Mouse (Mus musculus) liver, embryonic 12.5 days (tissue): ENCODE measurements at regions not wholly inside any gene's neighbourhood (a gene's known extent, or its start where the extent isn't known, plus 50 kb on each side); places are given as distances from the start of the nearest gene placed in this dataset.

Experiments
- ATAC-seq: fragments of 200-750 bp; cut with Nextera tagmentation; 2 replicates; pipeline ENCODE4 v1.8.0; 2017; ENCODE audit warnings: moderate number of reproducible peaks, mild to moderate bottlenecking, moderate library complexity
- H3K27ac ChIP-seq: fragments of 300-500 bp; sonication (generic); 2 replicates; pipeline ENCODE4 v1.5.1; 2016; ENCODE audit warnings: mild to moderate bottlenecking
- H3K27me3 ChIP-seq: fragments of 300-500 bp; sonication (generic); replicated peaks from 2 replicates; pipeline ENCODE4 v1.6.1; 2016; ENCODE audit warnings: mild to moderate bottlenecking, moderate library complexity
- H3K36me3 ChIP-seq: fragments of 300-500 bp; sonication (generic); 2 replicates; pipeline ENCODE4 v1.6.1; 2016; ENCODE audit warnings: mild to moderate bottlenecking, moderate library complexity
- H3K4me1 ChIP-seq: fragments of 300-500 bp; sonication (generic); 2 replicates; pipeline ENCODE4 v1.6.1; 2016
- H3K4me2 ChIP-seq: fragments of 300-500 bp; sonication (generic); 2 replicates; pipeline ENCODE4 v1.6.1; 2016; ENCODE audit warnings: mild to moderate bottlenecking, moderate library complexity
- H3K4me3 ChIP-seq: fragments of 300-500 bp; sonication (generic); 2 replicates; pipeline ENCODE4 v1.5.1; 2016; ENCODE audit warnings: mild to moderate bottlenecking, moderate library complexity
- H3K9ac ChIP-seq: fragments of 300-500 bp; sonication (generic); 2 replicates; pipeline ENCODE4 v1.6.1; 2016; ENCODE audit warnings: mild to moderate bottlenecking, moderate library complexity
- H3K9me3 ChIP-seq: fragments of 300-500 bp; sonication (generic); replicated peaks from 2 replicates; pipeline ENCODE4 v1.6.1; 2016; ENCODE audit warnings: mild to moderate bottlenecking, moderate library complexity
- WGBS: fragments of 180-500 bp; shearing (Covaris S2); methylation state at CpG from one replicate; pipeline ENCODE4 v1.1.7; 2016; ENCODE audit not compliant: insufficient replicate concordance; 5-methylcytosine and 5-hydroxymethylcytosine counted together

- Histone ChIP-seq H3K27ac (no peak overlapping the region), H3K9me3 (no peaks in the 10 kb centered on the region), H3K36me3 (no peaks in the 10 kb centered on the region), H3K4me1 (no peaks in the 10 kb centered on the region), H3K9ac (no peak overlapping the region), H3K4me2 (no peak overlapping the region), H3K4me3 (no peak overlapping the region), H3K27me3 (no peaks in the 10 kb centered on the region)
- WGBS = 72% methylated on average over 4 of the region's 4 CpGs
- no peak for ATAC-seq
Observed at GRCm38 (mm10) chr4:89382434-89382976, 71.7 kb upstream of the Cdkn2b start.

GRCm38 (mm10) chr4:89381763-89382162 lies 70.9 kb upstream of the Cdkn2b start:
- no peaks in the 10 kb centered on the region for H3K9me3 ChIP-seq
- WGBS = 61% methylated on average over 2 of the region's 2 CpGs
- H3K4me2 ChIP-seq = no peak overlapping the region

GRCm38 (mm10) chr4:89381077-89381476 lies 70.2 kb upstream of the Cdkn2b start:
- Histone ChIP-seq H3K9me3 (no peaks in the 10 kb centered on the region), H3K9ac (no peak overlapping the region), H3K4me1 (no peaks in the 10 kb centered on the region), H3K27ac (no peak overlapping the region), H3K4me3 (no peak overlapping the region), H3K27me3 (0 out of 2 replicates have a peak, but pooled peaks cover 2% of the 10 kb centered on the region), H3K4me2 (no peak overlapping the region), H3K36me3 (no peaks in the 10 kb centered on the region)
- ATAC-seq = no peak
- 73% methylated on average over 5 of the region's 5 CpGs for WGBS

More at GRCm38 (mm10) chr4:89381763-89382162, 70.9 kb upstream of the Cdkn2b start:
- no peak overlapping the region for H3K27ac ChIP-seq
- no peaks in the 10 kb centered on the region for H3K4me1 ChIP-seq
- no peak overlapping the region for H3K4me3 ChIP-seq
- H3K36me3 ChIP-seq = no peaks in the 10 kb centered on the region
- H3K9ac ChIP-seq = no peak overlapping the region
- no peak for ATAC-seq
- no peaks in the 10 kb centered on the region for H3K27me3 ChIP-seq

- no peaks in the 10 kb centered on the region for H3K4me1 ChIP-seq
- 74% methylated on average over 8 of the region's 8 CpGs for WGBS
- peak; percentile 54; the same call in 1 of the 2 replicates for ATAC-seq
- H3K36me3 ChIP-seq = no peaks in the 10 kb centered on the region
- H3K27me3 ChIP-seq = 0 out of 2 replicates have a peak, but pooled peaks cover 2% of the 10 kb centered on the region
- H3K9ac ChIP-seq = no peak overlapping the region
- no peak overlapping the region for H3K4me3 ChIP-seq
- H3K4me2 ChIP-seq = no peak overlapping the region
- no peak overlapping the region for H3K27ac ChIP-seq
- no peaks in the 10 kb centered on the region for H3K9me3 ChIP-seq
Observed at GRCm38 (mm10) chr4:89380330-89380945, 69.6 kb upstream of the Cdkn2b start.

GRCm38 (mm10) chr4:89379622-89380329 lies 68.9 kb upstream of the Cdkn2b start:
- H3K4me1 ChIP-seq = no peaks in the 10 kb centered on the region
- no peak overlapping the region for H3K4me3 ChIP-seq
- H3K9me3 ChIP-seq = no peaks in the 10 kb centered on the region
- H3K4me2 ChIP-seq = no peak overlapping the region
- H3K36me3 ChIP-seq = no peaks in the 10 kb centered on the region
- H3K27ac ChIP-seq = no peak overlapping the region
- WGBS = 69% methylated on average over 6 of the region's 6 CpGs
- H3K9ac ChIP-seq = no peak overlapping the region
- H3K27me3 ChIP-seq = peaks cover 3% of the 10 kb centered on the region; the same call in 1 of the 2 replicates
- no peak for ATAC-seq

GRCm38 (mm10) chr4:89372631-89373030 lies 61.8 kb upstream of the Cdkn2b start:
- Histone ChIP-seq H3K4me3 (no peak overlapping the region), H3K4me1 (no peaks in the 10 kb centered on the region), H3K27me3 (peaks cover 12% of the 10 kb centered on the region; the same call in 1 of the 2 replicates), H3K27ac (no peak overlapping the region), H3K9ac (no peak overlapping the region), H3K36me3 (no peaks in the 10 kb centered on the region), H3K9me3 (no peaks in the 10 kb centered on the region), H3K4me2 (no peak overlapping the region)
- 61% methylated on average over 6 of the region's 6 CpGs for WGBS
- no peak for ATAC-seq

GRCm38 (mm10) chr4:89368850-89369524 lies 58.1 kb upstream of the Cdkn2b start:
- Histone ChIP-seq H3K9me3 (no peaks in the 10 kb centered on the region), H3K9ac (no peak overlapping the region), H3K36me3 (no peaks in the 10 kb centered on the region), H3K4me3 (no peak overlapping the region), H3K4me2 (no peak overlapping the region), H3K4me1 (no peaks in the 10 kb centered on the region; the same call in 1 of the 2 replicates), H3K27ac (no peak overlapping the region), H3K27me3 (peaks cover 6% of the 10 kb centered on the region)
- no peak for ATAC-seq
- 45% methylated on average over 12 of the region's 12 CpGs for WGBS

- Histone ChIP-seq H3K4me3 (no peak overlapping the region), H3K9me3 (no peaks in the 10 kb centered on the region), H3K9ac (no peak overlapping the region), H3K4me2 (peak overlapping the region; percentile 7), H3K27me3 (peaks cover 4% of the 10 kb centered on the region), H3K4me1 (no peaks in the 10 kb centered on the region; the same call in 1 of the 2 replicates), H3K27ac (no peak overlapping the region), H3K36me3 (no peaks in the 10 kb centered on the region)
- 30% methylated on average over 10 of the region's 10 CpGs for WGBS
- ATAC-seq = peak; percentile 65
Observed at GRCm38 (mm10) chr4:89366581-89367141, 55.8 kb upstream of the Cdkn2b start.

GRCm38 (mm10) chr4:89365875-89366274 lies 55.0 kb upstream of the Cdkn2b start:
- H3K4me1 ChIP-seq = no peaks in the 10 kb centered on the region; the same call in 1 of the 2 replicates
- H3K36me3 ChIP-seq = no peaks in the 10 kb centered on the region
- H3K9me3 ChIP-seq = no peaks in the 10 kb centered on the region
- H3K27me3 ChIP-seq = peaks cover 4% of the 10 kb centered on the region
- no peak for ATAC-seq
- no peak overlapping the region for H3K4me2 ChIP-seq
- H3K9ac ChIP-seq = no peak overlapping the region
- H3K27ac ChIP-seq = no peak overlapping the region
- H3K4me3 ChIP-seq = no peak overlapping the region
- 34% methylated on average over 5 of the region's 5 CpGs for WGBS

GRCm38 (mm10) chr4:89363150-89363683 lies 52.4 kb upstream of the Cdkn2b start:
- Histone ChIP-seq H3K36me3 (no peaks in the 10 kb centered on the region), H3K9me3 (no peaks in the 10 kb centered on the region), H3K9ac (no peak overlapping the region), H3K4me2 (no peak overlapping the region), H3K27ac (no peak overlapping the region), H3K27me3 (peaks cover 4% of the 10 kb centered on the region), H3K4me1 (no peaks in the 10 kb centered on the region; the same call in 1 of the 2 replicates), H3K4me3 (no peak overlapping the region)
- 55% methylated on average over 2 of the region's 2 CpGs for WGBS
- no peak for ATAC-seq

GRCm38 (mm10) chr4:89362650-89363049 lies 51.8 kb upstream of the Cdkn2b start:
- ATAC-seq = no peak; the same call in 1 of the 2 replicates
- H3K27ac ChIP-seq = no peak overlapping the region
- 32% methylated on average over 3 of the region's 3 CpGs for WGBS
- no peaks in the 10 kb centered on the region for H3K9me3 ChIP-seq
- H3K4me1 ChIP-seq = no peaks in the 10 kb centered on the region; the same call in 1 of the 2 replicates
- no peak overlapping the region for H3K4me2 ChIP-seq
- no peak overlapping the region for H3K4me3 ChIP-seq
- H3K27me3 ChIP-seq = peaks cover 5% of the 10 kb centered on the region
- H3K36me3 ChIP-seq = no peaks in the 10 kb centered on the region
- no peak overlapping the region for H3K9ac ChIP-seq
